Mouse (Mus musculus) G1E (cell line): ENCODE measurements around the gene Mlec. TPM values are rescaled to one million over a fixed set of nuclear protein-coding genes. Genes with fewer than 3 reads are reported as not detected.

ENCODE experiments used
- ATAC-seq: 2 replicates; pipeline ENCODE4 v1.8.0; 2016; ENCODE audit warnings: mild to moderate bottlenecking; ENCODE audit not compliant: insufficient number of reproducible peaks, poor library complexity, low FRiP score, severe bottlenecking; ENCODE audit errors: extremely low read depth
- DNase-seq: peaks from one replicate; pipeline ENCODE4 v3.0.0; 2012; ENCODE audit warnings: low spot score
- H3K27me3 ChIP-seq: 2 replicates; pipeline ENCODE4 v1.6.1; 2012; ENCODE audit warnings: mild to moderate bottlenecking, low read length, inconsistent platforms; ENCODE audit not compliant: insufficient read depth
- H3K36me3 ChIP-seq: replicated peaks from 2 replicates; pipeline ENCODE3; 2012; ENCODE audit warnings: mild to moderate bottlenecking, inconsistent platforms
- H3K4me1 ChIP-seq: 2 replicates; pipeline ENCODE4 v1.6.1; 2012; ENCODE audit warnings: low read depth, low read length, inconsistent platforms, mixed read lengths; ENCODE audit not compliant: insufficient read depth
- H3K4me3 ChIP-seq: 2 replicates; pipeline ENCODE4 v1.5.1; 2012; ENCODE audit warnings: low read depth, mild to moderate bottlenecking, inconsistent platforms, low read length, moderate library complexity, mixed read lengths
- H3K9me3 ChIP-seq: replicated peaks from 2 replicates; pipeline ENCODE4 v1.6.1; 2012; ENCODE audit warnings: inconsistent platforms
- CTCF ChIP-seq: IDR thresholded peaks from 2 replicates; pipeline ENCODE4 v1.5.1; 2012; ENCODE audit warnings: low read depth, low read length, inconsistent platforms, mixed read lengths
- GATA1 ChIP-seq: IDR thresholded peaks from 2 replicates; pipeline ENCODE4 v1.6.1; 2012; ENCODE audit warnings: borderline replicate concordance, low read length, inconsistent platforms, mixed read lengths
- GATA2 ChIP-seq: IDR thresholded peaks from 2 replicates; pipeline ENCODE4 v1.6.1; 2012; ENCODE audit warnings: low read depth, low read length, inconsistent platforms, borderline replicate concordance
- POLR2AphosphoS5 ChIP-seq: IDR thresholded peaks from 2 replicates; pipeline ENCODE4 v1.6.1; 2012; ENCODE audit warnings: low read depth, low read length, inconsistent platforms; ENCODE audit not compliant: insufficient replicate concordance
- TAL1 ChIP-seq: conservative IDR thresholded peaks from 2 replicates; pipeline ENCODE4 v1.6.1; 2012; ENCODE audit warnings: low read depth, low read length, inconsistent platforms, mixed read lengths
- polyA plus RNA-seq: library from polyadenylated mRNA; stranded (reverse); fragments of >175 nt; gene quantifications from 2 replicates; pipeline ENCODE4 v1.2.3, GENCODE M21; 2012
- total RNA-seq, 2 experiments: library from RNA; stranded (forward) in 1 of 2; stranded (reverse) in 1 of 2; fragments of 200-1000 nt in 1 of 2; fragments of >200 nt in 1 of 2; fragmentation: Nextera tagmentation in 1 of 2; gene quantifications; 2 replicates each; pipeline ENCODE4 v1.2.3; 2014 to 2017

Gene Mlec
- total RNA-seq (2014; fragmentation: Nextera tagmentation) (191 and 201 TPM in 2 replicates), total RNA-seq (2017) (198 and 202 TPM in 2 replicates), polyA plus RNA-seq (105 and 119 TPM in 2 replicates)

GRCm38 (mm10) chr5:115158040-115158983 is at the start of gene Mlec:
TSS of gene Mlec (minus strand) at chr5:115158179.
- ATAC-seq, result peak; percentile 79
- peak; percentile 100 for DNase-seq
- peak within 1 kb of the TSS; percentile 97 for H3K4me3 ChIP-seq
- H3K4me1 ChIP-seq, result peaks cover 80% of the 10 kb centered on the region
- no peaks in the 10 kb centered on the region for H3K9me3 ChIP-seq
- H3K36me3 ChIP-seq, result peaks cover 30% of the 10 kb centered on the region
- no peaks in the 10 kb centered on the region for H3K27me3 ChIP-seq
- TF ChIP-seq POLR2AphosphoS5 (no peak), GATA1 (no peak), TAL1 (no peak), GATA2 (no peak), CTCF (no peak)

GRCm38 (mm10) chr5:115207244-115207643 is 49.3 kb upstream of the Mlec start:
- TF ChIP-seq GATA2, result no peak
- no peak for TF ChIP-seq GATA1
- H3K9me3 ChIP-seq, result no peaks in the 10 kb centered on the region
- DNase-seq, result no peak
- no peak for ATAC-seq
- no peaks in the 10 kb centered on the region for H3K4me1 ChIP-seq
- H3K36me3 ChIP-seq, result no peaks in the 10 kb centered on the region
- H3K27me3 ChIP-seq, result peaks cover 14% of the 10 kb centered on the region
- no peak overlapping the region for H3K4me3 ChIP-seq

DNA sequence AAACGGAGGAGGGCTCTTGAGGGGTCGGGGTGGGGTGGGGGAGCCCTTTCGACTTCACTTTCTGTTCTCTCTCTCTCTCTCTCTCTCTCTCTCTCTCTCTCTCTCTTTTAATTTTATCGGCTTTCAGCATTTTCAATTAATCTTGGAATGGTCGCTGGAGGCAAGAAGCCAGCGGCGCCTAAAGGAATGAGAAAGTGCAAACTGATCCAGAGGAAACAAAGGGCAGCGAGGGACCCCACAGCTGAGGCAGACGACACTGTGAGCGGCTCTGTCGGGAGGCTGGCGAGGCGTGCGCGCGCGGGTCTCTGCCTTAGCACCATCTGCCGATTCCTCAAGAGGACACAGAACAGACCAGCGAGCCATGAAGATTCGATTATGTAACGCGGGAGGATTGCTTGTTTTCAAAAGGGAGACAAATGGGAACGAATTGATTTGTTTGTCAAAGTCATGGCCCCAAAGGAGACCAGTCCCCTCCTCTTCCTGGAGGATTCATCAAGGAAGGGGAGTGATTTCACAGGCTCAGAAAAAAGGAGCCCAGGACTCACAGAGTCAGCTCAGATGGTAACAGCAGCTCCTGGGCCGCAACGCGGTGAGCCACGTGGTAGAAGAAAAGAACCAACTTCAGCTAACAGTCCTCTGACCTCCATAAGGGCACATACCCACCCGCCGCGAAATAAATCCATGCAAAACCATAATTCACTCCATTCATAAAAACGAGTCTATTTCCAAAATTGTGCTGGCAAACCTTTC is 46.8 kb upstream of the Mlec start:
- Histone ChIP-seq H3K4me3 (no peak overlapping the region), H3K27me3 (peaks cover 18% of the 10 kb centered on the region)

GRCm38 (mm10) chr5:115203735-115204561 is 46.0 kb upstream of the Mlec start:
- TF ChIP-seq CTCF, result no peak
- no peak for TF ChIP-seq POLR2AphosphoS5
- TF ChIP-seq GATA1, result no peak
- no peak for TF ChIP-seq GATA2
- TF ChIP-seq TAL1, result no peak
- no peak overlapping the region for H3K4me3 ChIP-seq
- H3K36me3 ChIP-seq, result no peaks in the 10 kb centered on the region
- DNase-seq, result no peak
- ATAC-seq, result no peak
- H3K9me3 ChIP-seq, result no peaks in the 10 kb centered on the region
- H3K27me3 ChIP-seq, result peaks cover 18% of the 10 kb centered on the region
- no peaks in the 10 kb centered on the region for H3K4me1 ChIP-seq

More for the DNA sequence above, 46.8 kb upstream of the Mlec start:
- ATAC-seq (no peak), DNase-seq (no peak)
- TF ChIP-seq CTCF (no peak), TAL1 (no peak)
- Histone ChIP-seq H3K36me3 (no peaks in the 10 kb centered on the region), H3K4me1 (no peaks in the 10 kb centered on the region), H3K9me3 (no peaks in the 10 kb centered on the region)

GRCm38 (mm10) chr5:115194626-115195221 is 36.7 kb upstream of the Mlec start:
- TF ChIP-seq TAL1 (no peak), POLR2AphosphoS5 (no peak), GATA2 (no peak), GATA1 (no peak), CTCF (no peak)

More at GRCm38 (mm10) chr5:115194626-115195221, 36.7 kb upstream of the Mlec start:
- Histone ChIP-seq H3K4me1 (no peaks in the 10 kb centered on the region), H3K36me3 (no peaks in the 10 kb centered on the region), H3K4me3 (no peak overlapping the region), H3K27me3 (peaks cover 49% of the 10 kb centered on the region), H3K9me3 (peaks cover 9% of the 10 kb centered on the region)
- DNase-seq (no peak), ATAC-seq (no peak)
